Mouse (Mus musculus) thymus, adult 2 months (tissue): ENCODE data around the gene Serpinb11. TPM values are rescaled to one million over a fixed set of nuclear protein-coding genes. Genes with fewer than 3 reads are reported as not detected.

Source experiments
- DNase-seq: peaks from one replicate; pipeline ENCODE4 v3.0.0; 2021
- H3K27ac ChIP-seq: fragments of 200-500 bp; 2 replicates; pipeline ENCODE4 v1.5.1; 2012; ENCODE audit warnings: low read length, control low read depth; ENCODE audit not compliant: control insufficient read depth, insufficient read depth
- H3K27me3 ChIP-seq: fragments of 200-500 bp; 2 replicates; pipeline ENCODE4 v1.6.1; 2012; ENCODE audit warnings: mild to moderate bottlenecking, low read length, moderate library complexity, mixed read lengths; ENCODE audit not compliant: control insufficient read depth, insufficient read depth
- H3K36me3 ChIP-seq: fragments of 200-500 bp; 2 replicates; pipeline ENCODE4 v1.6.1; 2012; ENCODE audit warnings: mild to moderate bottlenecking, low read length, moderate library complexity; ENCODE audit not compliant: control insufficient read depth, insufficient read depth
- H3K4me1 ChIP-seq: fragments of 200-500 bp; replicated peaks from 2 replicates; pipeline ENCODE4 v1.6.1; 2012; ENCODE audit warnings: low read length; ENCODE audit not compliant: control insufficient read depth, insufficient read depth
- H3K4me3 ChIP-seq: fragments of 200-500 bp; 2 replicates; pipeline ENCODE4 v1.5.1; 2012; ENCODE audit warnings: mild to moderate bottlenecking, low read length, control low read depth, moderate library complexity; ENCODE audit not compliant: control insufficient read depth, insufficient read depth
- CTCF ChIP-seq: fragments of 200-500 bp; IDR thresholded peaks from 2 replicates; pipeline ENCODE4 v1.5.1; 2012; ENCODE audit warnings: mild to moderate bottlenecking, control low read depth, low read length, moderate library complexity, borderline replicate concordance; ENCODE audit not compliant: control insufficient read depth, poor library complexity, insufficient read depth; ENCODE audit errors: extremely low read depth
- POLR2A ChIP-seq: fragments of 200-500 bp; IDR thresholded peaks from 2 replicates; pipeline ENCODE4 v1.6.1; 2012; ENCODE audit warnings: mild to moderate bottlenecking, low read length, control low read depth, moderate library complexity; ENCODE audit not compliant: control insufficient read depth, poor library complexity, insufficient read depth; ENCODE audit errors: extremely low read depth
- WGBS: fragments of 180-500 bp; shearing (Covaris S2); methylation state at CpG from one replicate; pipeline ENCODE4 v1.1.7; 2018; 5-methylcytosine and 5-hydroxymethylcytosine counted together
- polyA plus RNA-seq: library from polyadenylated mRNA; depleted of rRNA; stranded (reverse); fragments of >200 nt; gene quantifications from 2 replicates; pipeline ENCODE4 v1.2.3, GENCODE M21; 2012; rRNA removed

Gene Serpinb11
- polyA plus RNA-seq, 1 experiment = 0.40 TPM

DNA sequence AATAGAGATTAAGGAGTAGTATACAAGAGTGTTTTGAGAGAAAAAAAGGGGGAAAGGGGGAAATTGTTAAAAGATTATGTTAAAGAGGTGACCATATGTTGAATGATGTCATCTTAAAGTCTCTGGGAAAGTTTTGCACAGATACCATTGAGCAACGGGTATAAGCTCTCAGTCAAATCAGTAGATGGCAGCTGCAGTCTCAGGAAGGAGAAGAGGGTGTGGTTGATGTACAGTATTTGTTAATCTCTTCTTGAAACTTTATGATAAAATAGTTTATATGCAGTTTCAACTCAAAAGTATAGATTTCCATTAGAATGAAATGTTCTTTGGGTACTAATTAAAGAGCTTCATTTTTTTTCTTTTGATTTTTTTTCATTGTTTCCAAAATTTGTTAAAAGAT lies 36.5 kb downstream of the Serpinb11 start:
- WGBS = 56% methylated on average over 1 of the region's 1 CpGs
- Histone ChIP-seq H3K27ac (no peak overlapping the region), H3K4me3 (no peak overlapping the region), H3K27me3 (no peaks in the 10 kb centered on the region), H3K36me3 (no peaks in the 10 kb centered on the region), H3K4me1 (no peaks in the 10 kb centered on the region)
- no peak for TF ChIP-seq CTCF
- no peak for TF ChIP-seq POLR2A
- DNase-seq = no peak

DNA sequence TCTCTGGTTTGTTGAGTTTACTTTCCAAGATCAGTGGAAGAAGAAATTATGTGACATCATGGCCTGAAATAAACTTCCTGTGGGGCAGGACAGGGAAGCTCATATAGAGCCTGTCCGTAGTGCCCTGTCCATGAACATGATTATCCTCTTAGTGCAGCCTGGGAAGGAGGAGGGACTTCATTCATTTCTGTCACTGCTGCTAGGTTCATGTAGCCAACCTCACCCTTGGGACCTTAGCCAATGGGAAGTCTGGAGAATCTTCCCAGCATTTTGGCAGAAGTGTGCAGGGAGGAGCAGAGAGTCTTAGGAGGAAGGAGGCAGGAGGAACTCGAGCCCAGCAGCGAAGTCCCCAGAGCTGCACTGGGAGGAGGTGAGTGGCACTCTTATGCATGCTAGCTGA lies 38.4 kb downstream of the Serpinb11 start, which contains the start of gene Serpinb7:
Serpinb7 (plus strand) TSS at position 301 of the 400 bp plus-strand sequence.
- H3K4me3 ChIP-seq = no peak within 1 kb of the TSS
- no peaks in the 10 kb centered on the region for H3K36me3 ChIP-seq
- DNase-seq = no peak
- H3K4me1 ChIP-seq = no peaks in the 10 kb centered on the region
- WGBS = 83% methylated on average over 3 of the region's 3 CpGs
- H3K27me3 ChIP-seq = no peaks in the 10 kb centered on the region
- H3K27ac ChIP-seq = no peak within 1 kb of the TSS
- TF ChIP-seq POLR2A (no peak), CTCF (no peak)

DNA sequence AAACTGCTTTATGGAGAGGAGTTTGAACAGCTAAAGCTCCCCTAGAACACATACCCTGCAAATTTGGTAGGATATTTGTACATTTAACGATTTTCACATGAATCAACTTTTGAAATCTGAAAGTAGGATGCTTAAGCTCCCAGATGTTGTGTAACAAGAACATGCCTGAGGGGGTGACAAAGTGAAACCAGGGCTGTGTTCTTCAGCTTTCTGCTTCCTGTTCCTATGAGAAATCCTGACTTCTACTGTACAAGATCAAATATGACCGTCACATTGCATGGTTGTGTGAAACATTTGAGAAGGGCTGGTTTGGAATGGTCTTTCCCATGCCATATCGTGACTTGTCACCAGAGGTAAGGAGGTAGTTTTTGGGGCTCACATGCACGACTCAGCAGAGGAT lies 41.1 kb downstream of the Serpinb11 start:
- no peak overlapping the region for H3K4me3 ChIP-seq
- DNase-seq = no peak

DNA sequence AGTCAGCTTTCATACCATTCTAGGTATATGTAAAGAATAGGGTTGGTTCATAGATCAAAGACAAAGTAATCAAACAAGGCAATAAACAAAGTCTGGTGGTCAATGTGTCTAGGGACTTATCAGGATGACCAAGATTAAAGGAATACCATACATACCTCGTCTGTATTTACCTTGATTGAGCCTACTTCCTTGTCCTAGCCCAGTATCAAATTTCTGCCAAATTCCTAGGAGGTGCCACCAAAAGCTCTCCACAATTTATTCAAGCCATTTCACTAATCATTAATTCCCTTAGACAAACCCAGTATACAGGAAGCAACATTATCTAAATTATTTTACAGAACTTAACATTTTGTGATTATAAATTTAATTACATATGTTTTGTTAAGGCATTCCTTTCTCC lies 53.7 kb downstream of the Serpinb11 start:
- DNase-seq = no peak
- WGBS = 55% methylated on average over 1 of the region's 1 CpGs
- Histone ChIP-seq H3K4me3 (no peak overlapping the region), H3K4me1 (no peaks in the 10 kb centered on the region), H3K36me3 (no peaks in the 10 kb centered on the region), H3K27ac (no peak overlapping the region), H3K27me3 (no peaks in the 10 kb centered on the region)
- TF ChIP-seq POLR2A (no peak), CTCF (no peak)

More for the DNA sequence above, 41.1 kb downstream of the Serpinb11 start:
- TF ChIP-seq POLR2A (no peak), CTCF (no peak)
- no peaks in the 10 kb centered on the region for H3K36me3 ChIP-seq
- 83% methylated on average over 4 of the region's 4 CpGs for WGBS
- H3K27me3 ChIP-seq = no peaks in the 10 kb centered on the region
- H3K4me1 ChIP-seq = no peaks in the 10 kb centered on the region
- no peak overlapping the region for H3K27ac ChIP-seq

DNA sequence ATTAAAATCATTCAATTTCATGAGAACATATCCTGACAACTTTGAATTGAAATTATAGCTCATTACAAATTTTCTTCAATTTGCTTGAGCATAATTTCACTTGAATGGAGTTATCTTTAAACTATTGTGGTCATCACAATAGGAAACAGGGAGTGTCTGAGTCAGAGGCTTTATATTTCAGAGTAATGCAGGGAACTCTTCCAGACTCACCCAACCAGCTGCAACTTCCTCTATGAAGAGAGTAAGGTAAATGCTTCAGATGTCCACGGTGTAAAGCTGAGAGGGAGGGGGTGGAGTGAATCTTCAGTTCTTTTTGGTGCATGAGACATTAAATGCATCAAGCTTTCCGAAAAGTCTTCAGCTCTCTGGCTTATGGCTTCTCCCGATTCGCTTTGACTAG lies 61.5 kb downstream of the Serpinb11 start:
- TF ChIP-seq CTCF (no peak), POLR2A (no peak)
- Histone ChIP-seq H3K4me1 (no peaks in the 10 kb centered on the region), H3K27me3 (no peaks in the 10 kb centered on the region), H3K27ac (no peak overlapping the region), H3K36me3 (no peaks in the 10 kb centered on the region), H3K4me3 (no peak overlapping the region)
- no peak for DNase-seq
- WGBS = 70% methylated on average over 4 of the region's 4 CpGs

Other genes starting within 250 kb of the Serpinb11 start
- not detected in 2 replicates for gene Serpinb3b, start 82.8 kb upstream of the Serpinb11 start, polyA plus RNA-seq
- 0.08 and 0.18 TPM in 2 replicates for gene Serpinb3c, start 82.8 kb upstream of the Serpinb11 start, polyA plus RNA-seq
- gene Serpinb7, start 38.5 kb downstream of the Serpinb11 start, polyA plus RNA-seq = 0.14 and 1.0 TPM in 2 replicates
- gene Serpinb2, start 150.2 kb downstream of the Serpinb11 start, polyA plus RNA-seq = 2.6 and 3.1 TPM in 2 replicates
- 0.37 and 1.6 TPM in 2 replicates for gene Serpinb8, start 228.8 kb downstream of the Serpinb11 start, polyA plus RNA-seq